Mouse (Mus musculus): ENCODE measurements around the gene Egfl6.

The Egfl6 gene

DNA sequence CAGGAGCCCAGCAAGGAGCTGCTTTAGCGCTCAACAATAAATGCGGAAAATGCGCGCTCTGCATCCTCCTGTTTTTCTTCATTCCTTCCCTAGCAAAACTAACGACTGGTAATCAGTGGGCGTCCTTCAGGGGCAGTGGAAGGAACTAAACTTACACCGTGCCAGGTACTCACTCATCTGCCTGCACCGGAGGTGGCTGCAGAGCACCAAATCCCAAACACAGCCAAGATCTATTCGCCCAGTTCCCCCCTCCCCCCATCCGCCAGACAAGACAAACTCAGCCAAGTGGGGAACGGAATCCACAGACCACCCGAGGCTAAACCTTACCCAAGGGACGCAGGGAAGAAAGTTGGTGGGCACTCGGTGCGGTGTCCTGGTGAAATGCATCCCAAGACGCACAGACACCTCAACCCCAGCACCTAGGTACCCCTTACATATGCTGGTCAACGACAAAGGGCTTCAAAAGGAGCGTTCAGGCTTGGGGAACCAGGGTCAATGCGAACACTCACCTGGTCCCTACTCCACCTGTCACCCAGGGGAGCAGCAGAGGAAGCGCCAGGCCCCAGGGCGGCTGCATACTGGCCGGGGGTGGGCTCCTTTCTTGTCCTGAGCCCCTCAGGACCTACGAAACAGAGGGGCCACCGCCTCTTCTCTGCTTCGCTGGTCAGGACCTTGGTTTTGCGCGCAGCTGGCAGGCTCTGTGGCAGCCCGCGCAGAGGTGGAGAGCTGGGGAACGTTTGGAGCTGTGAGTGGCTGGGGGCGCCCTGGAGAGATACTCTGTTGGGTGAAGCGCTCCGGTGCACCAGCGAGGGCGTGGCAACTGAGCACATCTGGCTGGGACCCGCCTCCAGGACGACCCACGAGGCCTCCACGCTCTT, at the start of gene Egfl6:
TSS of gene Egfl6 (minus strand) at position 774 of the 878 bp plus-strand sequence.
- DNase-seq (ENCODE audit: low spot score): no peak

GRCm38 (mm10) chrX:166626866-166627570, 41.5 kb upstream of the Egfl6 start:
- peak; percentile 68 for DNase-seq (ENCODE audit: low spot score)

GRCm38 (mm10) chrX:166626174-166626573, 40.7 kb upstream of the Egfl6 start:
- DNase-seq (ENCODE audit: low spot score): no peak

DNA sequence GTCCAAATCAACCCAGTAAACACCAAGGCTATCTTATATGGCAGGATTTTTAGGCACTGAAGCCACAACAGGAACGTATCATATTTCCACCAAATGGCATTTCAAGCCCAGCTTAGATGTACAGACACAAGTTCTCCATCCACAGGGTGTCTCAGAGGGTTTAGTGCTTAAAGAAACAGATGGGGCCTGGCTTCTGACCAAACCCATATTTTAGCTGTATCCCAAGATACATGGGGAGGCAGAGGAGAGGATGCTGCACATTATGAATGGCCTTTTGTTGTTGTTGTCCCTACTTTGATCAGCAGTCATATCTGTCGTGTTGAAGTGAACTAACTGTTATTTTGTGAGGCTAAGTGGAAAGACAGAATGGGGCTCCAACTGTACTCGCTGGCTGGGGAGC, 37.7 kb upstream of the Egfl6 start:
- no peak for DNase-seq (ENCODE audit: low spot score)

DNA sequence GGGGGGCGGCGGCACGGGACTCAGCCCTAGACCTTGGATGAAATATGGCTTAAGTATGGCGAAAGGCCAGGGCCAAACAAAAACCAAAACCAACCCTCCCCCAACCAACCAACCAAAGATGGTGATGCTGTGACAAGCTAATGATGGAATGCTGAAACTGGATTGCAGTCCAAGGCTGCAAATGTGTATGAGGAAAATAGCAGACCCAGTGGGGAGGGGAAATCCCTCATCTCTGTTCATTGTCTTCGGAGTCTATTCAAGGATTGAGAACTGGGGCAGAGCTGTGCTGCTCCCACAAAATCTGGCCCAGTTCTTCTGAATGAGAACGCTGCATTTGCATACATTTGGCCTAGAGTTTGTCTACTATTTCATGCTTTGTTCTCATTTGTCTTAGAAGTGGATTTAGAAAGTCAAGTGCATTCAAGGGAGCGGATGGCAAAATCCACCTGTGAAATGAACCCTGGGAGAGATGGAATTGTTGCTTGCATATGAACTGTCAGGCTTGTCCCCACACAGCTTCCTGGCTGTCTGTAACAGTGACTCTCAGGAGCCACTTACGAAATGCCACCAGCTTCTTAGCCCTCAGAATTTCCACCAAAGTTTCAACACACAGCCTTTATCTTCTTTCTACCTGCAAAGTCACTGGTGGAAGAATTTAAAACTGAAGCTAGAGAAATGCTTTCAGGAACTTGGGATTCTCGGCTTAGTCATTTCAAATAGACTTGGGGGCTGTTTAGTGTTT, 36.2 kb upstream of the Egfl6 start:
- peak; percentile 18 for DNase-seq (ENCODE audit: low spot score)

- no peak for DNase-seq (ENCODE audit: low spot score)
Observed at GRCm38 (mm10) chrX:166620900-166621299, 35.4 kb upstream of the Egfl6 start.

- DNase-seq (ENCODE audit: low spot score): no peak
Observed at GRCm38 (mm10) chrX:166619084-166619483, 33.6 kb upstream of the Egfl6 start.

GRCm38 (mm10) chrX:166615191-166615590, 29.7 kb upstream of the Egfl6 start:
- no peak for DNase-seq (ENCODE audit: low spot score)

DNA sequence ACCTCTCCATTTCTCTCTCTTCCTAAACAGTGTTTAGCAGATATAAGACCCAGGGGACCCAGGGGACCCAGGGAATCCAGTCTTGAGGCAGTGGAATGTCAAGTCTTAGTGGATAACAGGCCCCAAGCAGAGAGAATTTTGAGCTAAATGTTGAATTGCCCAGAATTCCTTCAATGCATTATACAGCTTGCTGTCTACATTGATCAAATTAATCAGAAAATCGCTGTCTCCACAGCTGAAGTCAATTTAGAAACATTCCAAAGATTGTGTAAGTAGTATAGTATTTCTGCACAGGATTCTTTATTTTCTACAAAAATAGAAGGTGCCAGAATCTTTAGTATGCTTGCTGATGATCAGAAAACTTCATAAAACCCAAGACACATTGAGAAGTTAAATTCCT, 9.4 kb downstream of the Egfl6 start:
- DNase-seq (ENCODE audit: low spot score): no peak

DNA sequence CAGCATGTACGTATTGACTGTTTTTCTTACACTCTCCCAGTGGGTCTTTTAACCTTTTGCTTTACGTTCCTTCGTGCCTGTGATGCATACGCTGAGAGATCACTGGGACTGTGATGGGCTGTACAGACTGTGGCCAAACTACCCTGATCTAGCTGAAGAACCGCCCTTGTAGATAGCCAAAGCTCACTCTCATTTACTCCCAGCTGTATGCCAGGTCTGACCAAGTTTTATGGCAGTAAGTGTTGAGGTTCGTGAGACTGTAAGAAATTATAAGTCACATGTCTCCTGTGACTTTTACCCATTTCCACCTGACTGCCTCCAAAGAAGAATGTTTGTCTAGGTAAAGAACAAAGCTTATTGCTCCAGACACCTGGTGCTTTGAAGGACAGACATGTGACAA, 19.5 kb downstream of the Egfl6 start:
- DNase-seq (ENCODE audit: low spot score): no peak

DNA sequence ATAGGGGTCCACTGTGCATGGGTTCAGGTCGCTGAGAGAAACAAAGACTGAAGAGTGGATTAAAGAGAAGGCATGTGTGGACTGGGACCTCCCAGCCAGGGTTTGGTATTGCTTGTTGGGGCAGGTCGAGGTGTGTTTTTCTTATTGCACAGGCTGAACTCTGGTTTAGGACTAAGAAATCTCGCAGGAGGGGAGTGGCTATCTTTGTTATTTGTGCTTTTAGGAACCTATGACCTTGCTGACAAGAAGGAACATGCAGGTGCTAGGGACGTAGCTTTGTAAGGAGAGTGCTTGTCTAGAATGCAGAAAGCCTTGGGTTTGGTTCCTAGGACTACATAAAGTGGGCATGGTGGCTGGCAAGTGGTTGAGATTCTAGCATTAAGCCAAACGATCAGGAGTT, 20.1 kb downstream of the Egfl6 start:
- no peak for DNase-seq (ENCODE audit: low spot score)

DNA sequence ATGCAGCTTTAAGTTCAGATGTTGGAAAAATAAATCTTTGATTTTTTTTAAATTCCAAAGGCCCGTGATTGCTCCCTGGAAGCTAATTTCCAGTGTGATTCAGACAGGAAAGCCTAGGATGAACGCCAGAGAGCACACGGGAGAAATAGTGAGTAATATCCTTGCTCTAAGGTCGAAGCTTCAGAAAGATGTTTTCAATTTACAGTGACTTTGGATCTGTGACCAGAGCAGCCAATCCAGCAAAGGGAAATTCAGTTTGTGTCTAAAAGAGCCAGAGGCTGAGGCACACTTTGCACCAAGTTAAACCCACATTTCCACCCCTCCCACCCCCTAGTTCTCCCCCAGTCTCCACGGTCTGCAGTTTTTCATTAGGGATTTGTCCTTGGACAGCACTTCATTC, 20.6 kb downstream of the Egfl6 start:
- DNase-seq (ENCODE audit: low spot score): no peak

- DNase-seq (ENCODE audit: low spot score): peak; percentile 61
Observed at GRCm38 (mm10) chrX:166559333-166559732, 26.2 kb downstream of the Egfl6 start.

GRCm38 (mm10) chrX:166552355-166552754, 33.2 kb downstream of the Egfl6 start:
- DNase-seq (ENCODE audit: low spot score): no peak

DNA sequence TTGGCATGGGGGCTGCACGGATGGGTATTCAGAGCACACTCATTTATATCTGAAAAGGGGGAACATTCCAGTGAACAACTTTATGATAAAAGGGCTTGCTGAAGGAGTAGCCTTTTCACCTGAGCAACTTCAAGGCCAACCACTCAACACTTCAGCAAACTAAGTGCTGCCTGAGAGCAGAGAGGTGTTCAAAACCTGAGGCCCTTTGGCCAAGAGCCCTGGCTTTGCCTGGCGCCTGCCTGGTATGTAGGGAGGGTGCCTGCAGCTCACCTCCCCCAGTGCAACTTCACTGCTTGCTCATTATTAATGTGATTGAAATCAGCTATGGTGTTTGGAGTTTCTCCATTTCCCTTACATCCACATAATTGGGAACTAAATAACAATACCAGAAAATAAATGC, 39.0 kb downstream of the Egfl6 start:
- no peak for DNase-seq (ENCODE audit: low spot score)

- no peak for DNase-seq (ENCODE audit: low spot score)
Observed at GRCm38 (mm10) chrX:166535138-166535537, 50.4 kb downstream of the Egfl6 start.

- no peak for DNase-seq (ENCODE audit: low spot score)
Observed at GRCm38 (mm10) chrX:166533432-166533831, 52.1 kb downstream of the Egfl6 start.

DNA sequence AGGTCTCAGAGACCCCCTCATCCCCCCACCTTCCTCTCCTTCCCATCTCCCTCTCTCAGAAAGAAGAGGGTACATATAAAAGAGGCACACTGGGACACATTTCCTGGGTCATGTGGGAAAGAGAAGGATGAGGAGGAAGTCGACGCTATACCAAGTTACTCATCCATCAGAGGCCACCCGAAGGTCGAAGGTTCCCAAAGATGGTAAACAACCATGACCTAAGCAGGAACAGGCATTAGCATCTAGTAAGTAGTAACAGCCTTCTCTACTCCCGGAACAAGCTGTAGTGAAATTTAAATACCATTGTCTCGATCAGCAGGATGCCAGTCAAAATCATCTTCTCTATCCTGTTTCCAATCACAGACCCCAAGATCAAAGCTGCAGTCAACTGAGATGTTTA, 53.8 kb downstream of the Egfl6 start:
- DNase-seq (ENCODE audit: low spot score): no peak

- no peak for DNase-seq (ENCODE audit: low spot score)
Observed at GRCm38 (mm10) chrX:166528126-166528525, 57.4 kb downstream of the Egfl6 start.

DNA sequence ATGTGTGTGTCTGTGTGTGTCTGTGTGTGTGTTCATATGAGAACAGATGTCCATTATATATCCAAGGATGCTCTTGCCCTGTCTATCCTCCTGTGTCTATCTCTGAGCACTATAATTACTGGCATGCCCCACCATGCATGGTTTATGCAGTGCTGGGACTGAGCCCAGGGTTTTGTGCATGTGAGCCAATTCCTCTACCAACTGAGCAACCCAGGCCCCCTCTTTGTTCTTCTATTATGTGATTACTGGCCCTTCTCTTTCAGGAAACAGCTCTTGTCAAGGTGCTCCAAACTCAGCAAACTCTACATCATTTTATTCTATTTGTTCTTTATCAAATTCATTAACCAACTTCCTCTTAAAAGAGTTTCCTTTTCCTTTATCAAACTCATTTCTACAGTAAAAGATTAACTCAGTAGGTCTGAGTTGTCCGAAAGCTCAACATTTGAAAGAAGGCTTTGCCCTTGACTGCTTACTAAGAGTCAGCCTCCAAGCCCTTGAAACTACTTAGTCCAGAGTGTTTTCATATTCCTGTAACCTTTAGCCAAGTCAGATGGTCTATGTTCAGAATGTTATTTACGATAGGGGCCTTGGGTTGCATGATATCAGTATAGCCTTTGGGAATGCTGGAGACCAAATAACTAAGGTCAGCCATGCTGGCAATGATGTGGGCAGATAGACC, 59.7 kb downstream of the Egfl6 start:
- DNase-seq (ENCODE audit: low spot score): no peak

GRCm38 (mm10) chrX:166520782-166521181, 64.7 kb downstream of the Egfl6 start:
- DNase-seq (ENCODE audit: low spot score): no peak

GRCm38 (mm10) chrX:166518345-166518744, 67.2 kb downstream of the Egfl6 start, which contains the start of gene Tceanc:
Tceanc (minus strand) TSS chrX:166518567.
- DNase-seq (ENCODE audit: low spot score): no peak
